Mouse (Mus musculus): ENCODE measurements around the gene Sprr2j-ps.

The Sprr2j-ps gene

DNA sequence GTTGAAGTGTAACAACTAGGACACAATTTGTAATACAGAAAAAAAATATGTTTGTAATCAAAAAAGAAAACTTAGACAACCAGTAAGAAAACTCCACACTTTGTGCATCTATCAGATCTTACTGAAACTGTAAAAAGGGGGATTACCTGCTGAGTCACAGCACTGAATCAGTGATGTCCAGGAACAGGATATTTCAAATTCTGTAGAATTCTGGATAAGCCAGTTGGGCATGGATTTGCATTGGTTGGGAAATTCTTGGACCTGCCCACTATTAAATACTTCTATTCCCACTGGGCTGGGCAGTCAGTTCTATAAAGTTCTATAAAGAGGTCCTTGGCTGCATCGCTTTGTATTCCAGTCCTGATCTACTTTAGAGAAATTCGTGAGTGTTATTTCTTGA lies at the start of gene Sprr2j-ps:
Gene Sprr2j-ps (plus strand): TSS at position 301 of the 400 bp plus-strand sequence.
- DNase-seq (ENCODE audit: low spot score in 2 of 2) = no peak

DNA sequence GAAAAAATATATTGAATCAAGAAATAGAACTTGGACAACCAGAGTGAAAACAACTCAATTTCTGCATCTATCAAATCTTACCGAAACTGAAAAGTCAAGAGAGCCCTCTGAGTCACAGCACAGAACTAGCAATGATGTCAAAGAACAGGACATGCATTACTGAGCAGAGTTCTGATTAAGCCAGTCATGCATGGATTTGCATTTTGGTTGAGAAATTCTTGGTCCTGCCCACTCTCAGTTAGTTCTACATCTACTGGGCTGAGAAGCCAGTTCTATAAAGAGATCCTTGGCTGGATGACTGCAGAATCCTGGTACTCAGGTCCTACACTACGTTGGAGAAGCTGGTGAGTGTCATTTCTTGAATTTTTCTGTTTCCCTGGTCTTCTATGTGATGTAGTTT lies 44.3 kb upstream of the Sprr2j-ps start:
- no peak for DNase-seq (ENCODE audit: low spot score in 2 of 2)

DNA sequence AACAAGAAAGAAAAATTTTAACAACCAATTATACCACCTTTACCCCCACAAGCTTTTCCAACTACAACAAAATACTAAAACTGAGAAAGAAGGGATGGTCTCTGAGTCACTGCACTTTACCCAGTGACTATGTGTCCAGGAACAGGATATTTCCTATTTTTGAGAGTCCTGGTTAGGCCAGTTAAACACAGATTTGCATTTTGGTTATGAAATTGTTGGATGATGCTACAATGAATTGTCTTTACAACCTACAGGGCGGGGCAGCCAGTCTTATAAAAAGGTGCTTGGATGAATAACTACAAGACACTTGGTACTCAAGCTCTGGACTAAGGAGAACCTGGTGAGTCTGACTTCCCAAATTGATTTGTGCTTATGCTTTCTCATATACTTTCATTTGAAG lies 32.5 kb upstream of the Sprr2j-ps start, which contains the start of gene Sprr2h:
Gene Sprr2h (plus strand): TSS at position 301 of the 400 bp plus-strand sequence.
- DNase-seq (ENCODE audit: low spot score in 2 of 2) = no peak

DNA sequence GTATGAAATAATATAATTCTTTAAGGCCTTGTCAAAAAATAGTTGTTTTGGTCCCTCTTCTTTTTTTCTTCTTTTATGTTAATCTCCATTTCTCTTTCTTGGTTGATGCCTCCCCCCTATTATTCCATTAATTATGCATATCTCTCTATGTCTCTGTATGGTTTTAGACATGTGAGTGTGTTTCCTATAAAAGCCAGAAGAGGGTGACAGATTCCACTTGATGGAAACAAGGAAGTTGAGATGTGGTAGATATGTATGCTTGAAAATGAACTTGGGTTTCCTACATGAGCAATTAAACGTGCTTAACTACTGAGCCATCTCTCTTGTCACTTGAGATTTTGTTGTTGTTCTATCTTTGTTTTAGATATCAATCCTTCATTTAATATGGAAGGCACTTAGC lies 23.6 kb upstream of the Sprr2j-ps start:
- DNase-seq (ENCODE audit: low spot score in 2 of 2) = no peak

DNA sequence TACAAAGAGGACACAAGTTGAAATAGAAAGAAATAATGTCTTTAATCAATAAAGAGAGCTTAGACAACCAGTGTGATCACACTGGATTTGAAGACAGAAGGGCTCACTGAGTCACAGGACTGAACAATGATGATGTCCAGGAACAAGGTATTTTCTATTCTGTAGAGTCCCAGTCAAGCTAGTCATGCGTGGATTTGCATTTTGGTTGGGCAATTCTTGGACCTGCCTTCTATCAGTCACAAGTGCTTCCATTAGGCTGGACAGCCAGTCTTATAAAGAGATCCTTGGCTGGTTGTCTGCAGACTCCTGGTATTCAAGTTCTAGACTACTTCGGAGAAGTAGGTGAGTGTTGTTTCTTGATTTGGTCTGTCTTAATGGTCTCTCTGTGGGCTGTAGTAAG lies 10.2 kb upstream of the Sprr2j-ps start, which contains the start of gene Sprr2i:
Gene Sprr2i (plus strand): TSS at position 301 of the 400 bp plus-strand sequence.
- DNase-seq (ENCODE audit: low spot score in 2 of 2) = no peak

DNA sequence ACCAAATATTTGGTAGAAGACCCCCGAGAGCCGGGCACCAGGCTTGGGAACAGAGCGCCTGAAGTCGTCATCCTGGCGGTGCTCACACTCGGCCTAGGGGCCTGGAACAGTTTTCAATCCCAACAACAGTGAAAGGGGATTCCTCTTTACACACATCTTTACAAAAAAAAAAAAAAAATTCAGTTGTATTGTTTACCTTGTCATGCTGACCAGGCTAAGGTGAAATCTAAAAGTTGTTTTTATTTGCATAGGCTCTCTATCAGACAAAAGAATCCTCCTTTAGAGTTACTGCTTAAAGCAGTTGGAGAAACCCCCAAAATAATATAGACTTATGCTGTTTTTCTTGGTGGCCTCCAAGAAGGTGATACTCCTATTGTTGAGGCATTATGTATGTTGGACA lies 11.4 kb downstream of the Sprr2j-ps start, which contains the start of gene Gm9774:
Gene Gm9774 (minus strand): TSS at position 101 of the 400 bp plus-strand sequence.
- DNase-seq (ENCODE audit: low spot score in 2 of 2) = no peak

DNA sequence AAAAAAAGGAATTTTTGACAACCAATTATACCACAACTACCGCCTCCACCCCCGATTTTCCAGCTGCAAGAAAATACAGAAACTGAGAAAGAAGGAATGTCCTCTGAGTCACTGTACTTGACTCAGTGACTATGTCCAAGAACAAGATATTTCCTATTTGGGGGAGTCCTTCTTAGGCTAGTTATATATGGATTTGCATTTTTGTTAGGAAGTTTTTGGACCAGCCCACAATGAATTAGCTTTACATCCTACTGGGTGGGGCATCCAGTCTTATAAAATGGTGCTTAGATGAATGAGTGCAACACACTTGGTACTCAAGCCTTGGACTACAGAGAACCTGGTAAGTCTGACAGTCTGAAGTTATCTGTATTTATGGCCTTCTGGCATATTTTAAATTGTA lies 14.4 kb downstream of the Sprr2j-ps start, which contains the start of gene Sprr2k:
Gene Sprr2k (plus strand): TSS at position 301 of the 400 bp plus-strand sequence.
- DNase-seq (ENCODE audit: low spot score in 2 of 2) = no peak

DNA sequence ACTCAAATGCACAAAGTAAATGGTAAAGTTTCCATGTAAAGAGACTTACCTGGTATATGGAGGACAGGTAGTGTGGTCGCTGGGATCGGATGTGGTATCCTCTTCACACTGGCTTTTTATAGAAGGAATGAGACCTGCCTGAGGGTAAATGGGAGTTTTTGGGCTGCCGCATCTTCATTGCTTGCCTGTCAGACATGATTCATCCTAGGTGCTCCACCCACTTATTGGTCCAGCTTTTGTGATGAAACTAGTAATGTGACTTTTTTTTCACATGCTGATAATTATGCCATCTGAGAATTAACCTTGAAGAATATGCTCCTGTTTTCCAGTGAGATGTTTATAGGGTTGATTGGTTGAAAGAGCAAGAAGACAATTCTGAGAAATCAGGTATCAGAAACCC lies 20.8 kb downstream of the Sprr2j-ps start, which contains the start of gene Sprr1b:
Gene Sprr1b (minus strand): TSS at position 101 of the 400 bp plus-strand sequence.
- no peak for DNase-seq (ENCODE audit: low spot score in 2 of 2)

DNA sequence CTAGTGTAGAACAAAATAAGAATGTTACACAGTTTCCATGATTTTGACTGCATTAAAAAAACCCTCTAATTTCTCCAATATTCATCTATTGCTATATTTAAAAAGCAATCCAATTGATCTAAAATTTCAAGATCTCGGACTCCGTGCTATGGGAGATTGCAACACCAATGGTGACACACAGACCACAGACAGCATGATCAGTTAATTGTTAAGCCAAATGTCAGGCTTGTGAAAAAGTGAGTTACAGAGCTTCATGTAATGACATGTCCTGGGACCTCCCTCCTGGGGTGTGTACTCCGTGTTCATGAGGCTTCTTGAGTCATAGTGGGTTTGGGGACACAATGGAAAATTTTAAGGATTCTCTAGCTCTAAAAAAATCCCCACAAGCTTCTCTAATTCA lies 22.3 kb downstream of the Sprr2j-ps start:
- no peak for DNase-seq (ENCODE audit: low spot score in 2 of 2)

DNA sequence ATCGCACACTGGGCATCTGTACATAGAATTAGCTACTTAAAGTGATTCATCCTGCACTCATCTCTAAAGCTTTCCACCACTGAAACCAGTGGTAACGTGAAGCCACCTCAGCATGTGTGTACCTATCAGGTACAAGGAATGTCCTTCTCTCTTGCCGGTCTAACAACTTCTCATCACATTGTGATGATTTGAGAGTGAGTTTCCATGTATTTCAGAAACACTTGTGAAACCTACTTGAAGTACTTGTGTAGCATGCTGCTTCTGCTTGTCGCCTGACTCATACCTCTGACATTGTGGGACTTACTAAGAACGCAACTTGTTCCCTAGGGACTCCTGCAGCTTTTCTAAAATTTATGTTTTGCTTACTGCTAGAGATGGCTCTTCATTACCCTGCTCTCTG lies 37.3 kb downstream of the Sprr2j-ps start:
- no peak for DNase-seq (ENCODE audit: low spot score in 2 of 2)

DNA sequence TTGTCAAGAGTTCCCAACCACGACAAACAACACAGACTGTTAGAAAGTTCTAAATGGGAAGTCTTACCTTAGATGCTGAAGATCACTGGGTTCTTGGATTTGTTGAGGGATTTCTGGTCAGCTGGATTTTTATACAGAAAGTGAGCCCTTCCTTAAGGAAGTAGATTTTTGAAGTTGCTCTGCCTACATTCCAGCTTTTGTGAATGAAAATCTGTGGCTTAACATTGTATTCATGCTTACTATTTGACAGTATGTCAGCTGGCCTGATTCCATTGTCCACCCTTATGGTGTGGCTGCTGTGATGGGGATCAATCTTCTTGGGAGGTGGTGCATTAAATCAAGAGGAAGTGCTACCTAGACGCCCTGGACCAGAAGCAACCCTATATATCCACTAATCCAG lies 40.7 kb downstream of the Sprr2j-ps start, which contains the start of gene Sprr3:
Gene Sprr3 (minus strand): TSS at position 101 of the 400 bp plus-strand sequence.
- DNase-seq (ENCODE audit: low spot score in 2 of 2) = no peak

DNA sequence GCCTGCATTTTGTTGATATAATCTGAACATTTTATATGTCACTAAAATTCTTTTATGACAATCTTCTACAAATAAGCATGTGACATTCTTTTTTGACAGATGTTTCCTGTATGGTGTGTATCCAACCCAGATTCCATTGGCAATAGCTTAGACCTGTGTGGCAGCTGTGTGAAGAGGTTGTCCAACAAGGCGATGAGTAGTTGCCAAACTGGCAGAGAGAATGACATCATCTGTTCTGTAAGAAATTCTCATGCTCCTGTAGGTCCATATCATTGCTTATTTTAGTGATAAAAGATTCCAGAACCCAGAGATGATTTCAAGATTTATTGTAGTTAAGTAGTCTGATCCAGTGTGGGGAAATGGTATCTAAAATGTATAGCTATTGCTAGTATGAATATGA lies 48.7 kb downstream of the Sprr2j-ps start:
- no peak for DNase-seq (ENCODE audit: low spot score in 2 of 2)

DNA sequence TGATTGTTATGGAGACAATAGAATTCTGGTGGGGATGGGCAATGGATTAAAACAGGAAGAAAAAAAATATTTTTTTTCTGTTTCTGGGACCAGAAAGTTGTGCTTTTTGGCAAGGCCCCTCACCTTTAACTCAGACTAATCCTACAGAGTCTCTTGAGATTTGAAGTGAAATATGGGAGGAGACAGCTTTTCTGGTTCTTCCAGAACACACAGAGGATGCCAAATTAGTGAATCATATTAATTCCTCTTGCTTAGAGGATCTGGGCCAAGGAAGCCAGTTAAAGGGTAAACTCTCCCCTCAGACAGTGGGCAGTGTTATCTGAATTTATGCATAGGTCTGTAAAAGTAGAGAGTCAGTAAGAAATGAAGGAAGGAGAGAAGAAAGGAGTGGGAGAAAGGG lies 49.5 kb downstream of the Sprr2j-ps start:
- DNase-seq (ENCODE audit: low spot score in 2 of 2) = no peak

Data from right cerebral cortex, postnatal 36 days (tissue).